ENCODE assay signal across 12 mouse cellular contexts in the genomic region with DNA sequence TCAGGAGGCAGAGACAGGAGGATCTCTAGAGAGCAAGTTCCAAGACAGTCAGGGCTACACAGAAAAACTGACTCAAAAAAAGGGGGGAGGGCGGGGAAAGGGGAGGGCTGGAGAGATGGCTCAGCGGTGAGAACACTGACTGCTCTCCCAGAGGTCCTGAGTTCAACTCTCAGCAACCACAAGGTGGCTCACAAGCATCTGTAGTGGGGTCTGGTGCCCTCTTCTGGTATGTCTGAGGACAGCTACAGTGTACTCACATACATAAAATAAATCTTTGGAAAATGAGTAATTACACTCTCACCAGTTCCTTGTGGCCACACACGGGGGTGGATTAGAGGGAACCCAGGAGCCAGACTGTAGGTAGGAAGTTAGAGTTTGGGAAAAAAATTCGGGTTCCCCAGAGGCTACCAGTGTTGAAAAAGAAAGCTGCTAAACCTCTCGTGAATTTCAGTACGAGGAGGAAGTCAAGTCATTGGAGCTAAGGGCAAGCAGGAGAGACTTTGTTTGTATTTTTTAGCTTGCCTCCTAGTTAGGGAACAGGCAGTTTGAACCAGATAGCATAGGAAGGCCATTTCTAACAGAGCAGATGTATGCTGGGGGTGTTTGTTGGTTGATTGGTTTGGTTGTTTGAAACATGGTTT. TPM values are rescaled to one million over a fixed set of nuclear protein-coding genes. Genes with fewer than 3 reads are reported as not detected.
DNase-seq lines count a peak whose midpoint lies in the region; ATAC-seq and TF ChIP-seq lines count a peak whose summit lies in the region.
"Had no signal": no experiment of that assay in that cellular context is flagged by ENCODE, and none has a peak within 500 bp of the region (broad histone marks: within the 10 kb centered on the region; RNA-seq: fewer than 3 reads in every experiment).

No protein-coding gene starts in this region.

- H3K4me1 ChIP-seq in heart, embryonic 14.5 days (ENCODE audit: control insufficient read depth in 2 of 2, insufficient read depth in 2 of 2, low read length in 2 of 2): peaks cover 29 to 48% of the 10 kb centered on the region in 2 experiments
- peaks cover 4% of the 10 kb centered on the region for H3K4me1 ChIP-seq in ES-Bruce4 (ENCODE audit: control insufficient read depth, insufficient read depth, low read length)
- H3K4me1 ChIP-seq in liver, embryonic 11.5 days (replicated peaks; ENCODE audit: control insufficient read depth, insufficient read depth, low read length): peaks cover 48% of the 10 kb centered on the region
- peaks cover 40% of the 10 kb centered on the region for H3K4me1 ChIP-seq in embryonic facial prominence, embryonic 10.5 days

- DNase-seq in heart, postnatal 14 days: no peak
- DNase-seq in 416B (ENCODE audit: low read depth): peak; percentile 68
- no peak for DNase-seq in liver, embryonic 11.5 days (ENCODE audit: low spot score)
- DNase-seq in layer of hippocampus, postnatal 14 days (ENCODE audit: low spot score in 2 of 2): no peak
- no peak for DNase-seq in embryonic facial prominence, embryonic 10.5 days (ENCODE audit: low spot score)
- DNase-seq: midbrain, embryonic 14.5 days; right cerebral cortex, postnatal 25 days had no signal

- no peaks in the 10 kb centered on the region for H3K27me3 ChIP-seq in heart, embryonic 14.5 days (ENCODE audit: control insufficient read depth, insufficient read depth, low read length)
- H3K27me3 ChIP-seq in ES-Bruce4 (ENCODE audit: control insufficient read depth, insufficient read depth, low read length, poor library complexity, severe bottlenecking): no peaks in the 10 kb centered on the region
- H3K27me3 ChIP-seq in liver, embryonic 11.5 days (replicated peaks; ENCODE audit: control insufficient read depth, insufficient read depth, low read length): no peaks in the 10 kb centered on the region
- no peaks in the 10 kb centered on the region for H3K27me3 ChIP-seq in embryonic facial prominence, embryonic 10.5 days (replicated peaks; ENCODE audit: low read depth, poor library complexity, severe bottlenecking)

- WGBS in heart, embryonic 14.5 days: 68% methylated on average over 6 of the region's 6 CpGs
- 51% methylated on average over 6 of the region's 6 CpGs for WGBS in liver, embryonic 11.5 days
- 73% methylated on average over 6 of the region's 6 CpGs for WGBS in embryonic facial prominence, embryonic 10.5 days

- no peak for TF ChIP-seq POLR2A in ES-Bruce4 (IDR thresholded peaks at IDR 0.05; ENCODE audit: insufficient read depth, low read length)

- TF ChIP-seq EP300 in ES-Bruce4 (IDR thresholded peaks at IDR 0.05; ENCODE audit: insufficient read depth, low read depth, low read length): no peak

- no peak overlapping the region for H3K4me2 ChIP-seq in heart, embryonic 14.5 days (ENCODE audit: low read length)
- H3K4me2 ChIP-seq in liver, embryonic 11.5 days: peak overlapping the region; percentile 11

- peak overlapping the region; percentile 12 to 90; a peak in 2 of 4 replicates for H3K27ac ChIP-seq in heart, embryonic 14.5 days (replicated peaks in 1 of 2; ENCODE audit: control insufficient read depth in 1 of 2, insufficient read depth in 1 of 2, low read depth in 2 of 2, low read length in 2 of 2)
- peak overlapping the region; percentile 21; the same call in 1 of the 2 replicates for H3K27ac ChIP-seq in ES-Bruce4 (ENCODE audit: insufficient read depth, low read length)
- H3K27ac ChIP-seq in liver, embryonic 11.5 days (ENCODE audit: low read depth, low read length): peak overlapping the region; percentile 69
- no peak overlapping the region for H3K27ac ChIP-seq in embryonic facial prominence, embryonic 10.5 days (replicated peaks)

- TF ChIP-seq CTCF in ES-Bruce4 (IDR thresholded peaks at IDR 0.05; ENCODE audit: low read depth, low read length): peak; percentile 66

- H3K4me3 ChIP-seq in heart, embryonic 14.5 days (ENCODE audit: control insufficient read depth in 1 of 2, insufficient read depth in 1 of 2, low read depth in 1 of 2, low read length in 2 of 2): no peak overlapping the region
- H3K4me3 ChIP-seq in ES-Bruce4 (ENCODE audit: low read depth, low read length): no peak overlapping the region
- H3K4me3 ChIP-seq in liver, embryonic 11.5 days (ENCODE audit: low read depth, low read length): no peak overlapping the region
- no peak overlapping the region for H3K4me3 ChIP-seq in embryonic facial prominence, embryonic 10.5 days

- no peaks in the 10 kb centered on the region for H3K9me3 ChIP-seq in heart, embryonic 14.5 days (ENCODE audit: control insufficient read depth, low read length)
- no peaks in the 10 kb centered on the region for H3K9me3 ChIP-seq in ES-Bruce4 (replicated peaks; ENCODE audit: control insufficient read depth, insufficient read depth, low read length, poor library complexity, severe bottlenecking)
- no peaks in the 10 kb centered on the region for H3K9me3 ChIP-seq in liver, embryonic 11.5 days (ENCODE audit: control insufficient read depth, low read length)
- H3K9me3 ChIP-seq in embryonic facial prominence, embryonic 10.5 days: peaks cover 4% of the 10 kb centered on the region; the same call in 1 of the 2 replicates

- intact Hi-C loops in heart, postnatal 14 days (cut with DNase I): loop anchor here (2.0 to 5.0 kb wide), 2 partner anchors 14 to 134 kb away; no protein-coding TSS in a partner anchor

- no peak overlapping the region for H3K9ac ChIP-seq in heart, embryonic 14.5 days (ENCODE audit: low read length)
- H3K9ac ChIP-seq in ES-Bruce4 (ENCODE audit: low read depth, poor library complexity, severe bottlenecking): no peak overlapping the region
- no peak overlapping the region for H3K9ac ChIP-seq in liver, embryonic 11.5 days (ENCODE audit: low read depth, low read length)

- H3K36me3 ChIP-seq in heart, embryonic 14.5 days (ENCODE audit: control insufficient read depth, insufficient read depth, low read length): peaks cover 18% of the 10 kb centered on the region
- peaks cover 11% of the 10 kb centered on the region for H3K36me3 ChIP-seq in ES-Bruce4 (ENCODE audit: control insufficient read depth, insufficient read depth, low read length, poor library complexity, severe bottlenecking)
- H3K36me3 ChIP-seq in liver, embryonic 11.5 days (ENCODE audit: control insufficient read depth, insufficient read depth, low read length): peaks cover 17% of the 10 kb centered on the region
- H3K36me3 ChIP-seq in embryonic facial prominence, embryonic 10.5 days (replicated peaks): peaks cover 15% of the 10 kb centered on the region

- ATAC-seq in heart, embryonic 14.5 days (ENCODE audit: insufficient number of reproducible peaks, insufficient read depth, low FRiP score, low read depth): no peak
- no peak for ATAC-seq in liver, embryonic 11.5 days (replicated peaks; ENCODE audit: low FRiP score)
- ATAC-seq in megakaryocyte-erythroid progenitor cell, adult 5-6 weeks (replicated peaks; ENCODE audit: low FRiP score, low TSS enrichment, poor library complexity, severe bottlenecking): no peak

RNA-seq across cellular contexts. Expression of gene Hsp90ab1, which starts 9.8 kb away (rescaled TPM):
- polyA plus RNA-seq in heart, embryonic 14.5 days (2014; fragmentation: Nextera tagmentation; extraction: Ambion mirVana): 1,215 and 1,233 TPM in 2 replicates
- 100 to 1,000 TPM; 897 to 986 TPM for total RNA-seq in heart, postnatal 14 days (2021)
- 3,626 and 3,708 TPM in 2 replicates for polyA plus RNA-seq in ES-Bruce4 (2011; ENCODE audit: insufficient read depth, insufficient read length, low read depth, missing spikeins)
- 1,837 and 1,887 TPM in 2 replicates for polyA plus RNA-seq in liver, embryonic 11.5 days (2014; fragmentation: Nextera tagmentation; extraction: Ambion mirVana)
- 1,000 to 10,000 TPM; 1,658 to 1,733 TPM for total RNA-seq in layer of hippocampus, postnatal 14 days (2021)
- polyA plus RNA-seq in embryonic facial prominence, embryonic 10.5 days (2016; fragmentation: Nextera tagmentation; extraction: Ambion mirVana): 2,187 and 2,215 TPM in 2 replicates
- 1,847 and 1,911 TPM in 2 replicates for total RNA-seq in megakaryocyte-erythroid progenitor cell, adult 5-6 weeks (2014; fragmentation: Nextera tagmentation)
- total RNA-seq in megakaryocyte-erythroid progenitor cell, adult 5-6 weeks (2017): 2,660 and 3,319 TPM in 2 replicates

RNA-seq across cellular contexts. Expression of gene Slc29a1, which starts 16.6 kb away (rescaled TPM):
- 84.7 and 87.8 TPM in 2 replicates for polyA plus RNA-seq in heart, embryonic 14.5 days (2014; fragmentation: Nextera tagmentation; extraction: Ambion mirVana)
- 10 to 100 TPM; 75.0 to 80.7 TPM for total RNA-seq in heart, postnatal 14 days (2021)
- 132 and 134 TPM in 2 replicates for polyA plus RNA-seq in ES-Bruce4 (2011; ENCODE audit: insufficient read depth, insufficient read length, low read depth, missing spikeins)
- polyA plus RNA-seq in liver, embryonic 11.5 days (2014; fragmentation: Nextera tagmentation; extraction: Ambion mirVana): 277 and 325 TPM in 2 replicates
- 10 to 100 TPM; 17.5 to 22.9 TPM for total RNA-seq in layer of hippocampus, postnatal 14 days (2021)
- 53.4 and 58.1 TPM in 2 replicates for polyA plus RNA-seq in embryonic facial prominence, embryonic 10.5 days (2016; fragmentation: Nextera tagmentation; extraction: Ambion mirVana)
- 166 and 176 TPM in 2 replicates for total RNA-seq in megakaryocyte-erythroid progenitor cell, adult 5-6 weeks (2014; fragmentation: Nextera tagmentation)
- 89.2 and 171 TPM in 2 replicates for total RNA-seq in megakaryocyte-erythroid progenitor cell, adult 5-6 weeks (2017)

RNA-seq across cellular contexts. Expression of gene Mymx, which starts 19.1 kb away (rescaled TPM):
- not detected in 2 replicates for polyA plus RNA-seq in heart, embryonic 14.5 days (2014; fragmentation: Nextera tagmentation; extraction: Ambion mirVana)
- not detected for total RNA-seq in heart, postnatal 14 days (2021)
- polyA plus RNA-seq in ES-Bruce4 (2011; ENCODE audit: insufficient read depth, insufficient read length, low read depth, missing spikeins): 19.2 and 22.6 TPM in 2 replicates
- polyA plus RNA-seq in liver, embryonic 11.5 days (2014; fragmentation: Nextera tagmentation; extraction: Ambion mirVana): 0.62 and 1.0 TPM in 2 replicates
- not detected for total RNA-seq in layer of hippocampus, postnatal 14 days (2021)
- polyA plus RNA-seq in embryonic facial prominence, embryonic 10.5 days (2016; fragmentation: Nextera tagmentation; extraction: Ambion mirVana): 0.39 TPM in 2 replicates
- total RNA-seq in megakaryocyte-erythroid progenitor cell, adult 5-6 weeks (2014; fragmentation: Nextera tagmentation): not detected in 2 replicates
- total RNA-seq in megakaryocyte-erythroid progenitor cell, adult 5-6 weeks (2017): not detected in 2 replicates
- total RNA-seq: heart, postnatal 25 days; layer of hippocampus, postnatal 10 days had no signal
- polyA plus RNA-seq: midbrain, embryonic 14.5 days had no signal

RNA-seq across cellular contexts. Expression of gene Slc35b2, which starts 19.2 kb away (rescaled TPM):
- polyA plus RNA-seq in heart, embryonic 14.5 days (2014; fragmentation: Nextera tagmentation; extraction: Ambion mirVana): 91.3 and 92.4 TPM in 2 replicates
- total RNA-seq in heart, postnatal 14 days (2021): 10 to 100 TPM; 28.8 to 29.9 TPM
- polyA plus RNA-seq in ES-Bruce4 (2011; ENCODE audit: insufficient read depth, insufficient read length, low read depth, missing spikeins): 28.2 and 31.7 TPM in 2 replicates
- polyA plus RNA-seq in liver, embryonic 11.5 days (2014; fragmentation: Nextera tagmentation; extraction: Ambion mirVana): 110 and 116 TPM in 2 replicates
- 10 to 100 TPM; 47.3 to 52.8 TPM for total RNA-seq in layer of hippocampus, postnatal 14 days (2021)
- 95.8 and 101 TPM in 2 replicates for polyA plus RNA-seq in embryonic facial prominence, embryonic 10.5 days (2016; fragmentation: Nextera tagmentation; extraction: Ambion mirVana)
- total RNA-seq in megakaryocyte-erythroid progenitor cell, adult 5-6 weeks (2014; fragmentation: Nextera tagmentation): 46.9 and 74.5 TPM in 2 replicates
- total RNA-seq in megakaryocyte-erythroid progenitor cell, adult 5-6 weeks (2017): 27.7 and 60.3 TPM in 2 replicates

RNA-seq across cellular contexts. Expression of gene Nfkbie, which starts 27.3 kb away (rescaled TPM):
- 2.7 and 2.9 TPM in 2 replicates for polyA plus RNA-seq in heart, embryonic 14.5 days (2014; fragmentation: Nextera tagmentation; extraction: Ambion mirVana)
- total RNA-seq in heart, postnatal 14 days (2021): 1 to 10 TPM; 1.5 to 2.1 TPM
- polyA plus RNA-seq in ES-Bruce4 (2011; ENCODE audit: insufficient read depth, insufficient read length, low read depth, missing spikeins): 2.7 and 3.0 TPM in 2 replicates
- 2.5 and 3.0 TPM in 2 replicates for polyA plus RNA-seq in liver, embryonic 11.5 days (2014; fragmentation: Nextera tagmentation; extraction: Ambion mirVana)
- 1 to 10 TPM; 3.4 to 3.6 TPM for total RNA-seq in layer of hippocampus, postnatal 14 days (2021)
- polyA plus RNA-seq in embryonic facial prominence, embryonic 10.5 days (2016; fragmentation: Nextera tagmentation; extraction: Ambion mirVana): 6.6 and 7.1 TPM in 2 replicates
- 4.2 and 6.0 TPM in 2 replicates for total RNA-seq in megakaryocyte-erythroid progenitor cell, adult 5-6 weeks (2014; fragmentation: Nextera tagmentation)
- 3.2 and 3.9 TPM in 2 replicates for total RNA-seq in megakaryocyte-erythroid progenitor cell, adult 5-6 weeks (2017)

Comparison
In these comparisons a context has a peak if more than half of its experiments do, and no peak if none do; other contexts are left out.
1. RNA of gene Mymx, which starts 19.1 kb away (polyA plus RNA-seq): 19.2 to 22.6 TPM in ES-Bruce4; 0.62 to 1.0 TPM in liver, embryonic 11.5 days, 0.39 TPM in embryonic facial prominence, embryonic 10.5 days and not detected in heart, embryonic 14.5 days; every median in the first group is over 10 times any median in the second.